ENCODE assay signal across 13 mouse cellular contexts in the genomic region with DNA sequence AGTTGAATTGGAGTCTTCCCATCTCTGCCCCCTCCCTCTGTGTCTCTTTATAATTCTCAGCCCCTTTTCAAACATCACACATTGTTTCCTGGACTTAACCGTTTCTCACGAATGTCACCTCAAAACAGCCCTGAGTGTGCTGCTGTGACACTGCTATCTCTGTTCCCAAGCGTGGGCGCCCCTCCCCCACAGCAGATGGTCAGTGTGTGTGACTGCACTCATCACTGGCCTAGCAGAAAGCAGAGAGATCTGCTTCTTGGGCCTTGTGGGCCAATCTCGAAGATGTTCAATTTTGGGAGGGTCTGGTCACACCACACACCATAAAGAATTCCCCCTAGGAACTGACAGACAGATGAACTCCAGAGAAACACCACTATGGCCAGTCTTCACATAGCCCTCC.
DNase-seq lines count a peak whose midpoint lies in the region; ATAC-seq and TF ChIP-seq lines count a peak whose summit lies in the region.
"Had no signal": no experiment of that assay in that cellular context is flagged by ENCODE, and none has a peak within 500 bp of the region (broad histone marks: within the 10 kb centered on the region; RNA-seq: fewer than 3 reads in every experiment).

No protein-coding gene starts in this region.

- no peaks in the 10 kb centered on the region; the same call in 1 of the 2 replicates for H3K4me1 ChIP-seq in cerebellum, adult 2 months (ENCODE audit: control insufficient read depth, insufficient read depth, low read length)
- H3K4me1 ChIP-seq in liver, postnatal 0 days (ENCODE audit: insufficient read depth), result no peaks in the 10 kb centered on the region
- H3K4me1 ChIP-seq in liver, embryonic 12.5 days, result 0 out of 2 replicates have a peak, but pooled peaks cover 3% of the 10 kb centered on the region
- peaks cover 10% of the 10 kb centered on the region for H3K4me1 ChIP-seq in hindbrain, postnatal 0 days (ENCODE audit: insufficient read depth, low read length)

- ATAC-seq in liver, postnatal 0 days, result no peak
- no peak for ATAC-seq in liver, embryonic 12.5 days
- 0 out of 2 replicates have a peak, but pooled peaks have one; percentile 56 for ATAC-seq in hindbrain, postnatal 0 days

- no peak overlapping the region for H3K27ac ChIP-seq in cerebellum, adult 2 months (ENCODE audit: insufficient read depth, low read length)
- H3K27ac ChIP-seq in liver, postnatal 0 days (ENCODE audit: low read depth), result no peak overlapping the region
- H3K27ac ChIP-seq in liver, embryonic 12.5 days, result no peak overlapping the region
- no peak overlapping the region for H3K27ac ChIP-seq in hindbrain, postnatal 0 days
- H3K27ac ChIP-seq: heart, embryonic 13.5 days; kidney, embryonic 15.5 days; macrophage; stomach, embryonic 15.5 days had no signal

- TF ChIP-seq EP300 in liver, postnatal 0 days (IDR thresholded peaks at IDR 0.05; ENCODE audit: low read depth), result no peak

- TF ChIP-seq CTCF in cerebellum, adult 2 months (IDR thresholded peaks at IDR 0.05; ENCODE audit: borderline replicate concordance, insufficient read depth, low read depth, low read length), result no peak
- no peak for TF ChIP-seq CTCF in liver, postnatal 0 days (IDR thresholded peaks at IDR 0.05; ENCODE audit: low read depth)
- TF ChIP-seq CTCF in hindbrain, postnatal 0 days (IDR thresholded peaks at IDR 0.05; ENCODE audit: low read depth), result no peak

- 18% methylated on average over 5 of the region's 5 CpGs for WGBS in cerebellum, adult 2 months
- WGBS in liver, postnatal 0 days (ENCODE audit: insufficient replicate concordance), result 28% methylated on average over 5 of the region's 5 CpGs
- WGBS in liver, embryonic 12.5 days (ENCODE audit: insufficient replicate concordance), result 25% methylated on average over 5 of the region's 5 CpGs
- WGBS in hindbrain, postnatal 0 days, result 33% methylated on average over 5 of the region's 5 CpGs

- no peak overlapping the region for H3K4me3 ChIP-seq in cerebellum, adult 2 months (replicated peaks; ENCODE audit: insufficient read depth, low read depth, low read length)
- no peak overlapping the region for H3K4me3 ChIP-seq in liver, postnatal 0 days (ENCODE audit: low read depth, low read length)
- H3K4me3 ChIP-seq in liver, embryonic 12.5 days, result no peak overlapping the region
- no peak overlapping the region for H3K4me3 ChIP-seq in hindbrain, postnatal 0 days (ENCODE audit: low read length)
- H3K4me3 ChIP-seq: heart, embryonic 13.5 days; kidney, embryonic 15.5 days; stomach, embryonic 15.5 days had no signal

- H3K9ac ChIP-seq in liver, postnatal 0 days (replicated peaks), result no peak overlapping the region
- no peak overlapping the region for H3K9ac ChIP-seq in liver, embryonic 12.5 days
- no peak overlapping the region for H3K9ac ChIP-seq in hindbrain, postnatal 0 days (replicated peaks; ENCODE audit: low read length)
- H3K9ac ChIP-seq: heart, embryonic 13.5 days; kidney, embryonic 15.5 days; stomach, embryonic 15.5 days had no signal

- no peaks in the 10 kb centered on the region for H3K27me3 ChIP-seq in cerebellum, adult 2 months (ENCODE audit: control insufficient read depth, insufficient read depth, low read length)
- H3K27me3 ChIP-seq in liver, postnatal 0 days (ENCODE audit: insufficient read depth, low read length), result no peaks in the 10 kb centered on the region
- 0 out of 2 replicates have a peak, but pooled peaks cover 4% of the 10 kb centered on the region for H3K27me3 ChIP-seq in liver, embryonic 12.5 days (replicated peaks)
- no peaks in the 10 kb centered on the region for H3K27me3 ChIP-seq in hindbrain, postnatal 0 days (ENCODE audit: insufficient read depth, low read length)
- H3K27me3 ChIP-seq: kidney, embryonic 15.5 days; stomach, embryonic 15.5 days had no signal

- no peak for TF ChIP-seq POLR2A in cerebellum, adult 2 months (IDR thresholded peaks at IDR 0.05; ENCODE audit: borderline replicate concordance, insufficient read depth, low read length)

- H3K4me2 ChIP-seq in liver, postnatal 0 days (ENCODE audit: low read depth, low read length), result no peak overlapping the region
- H3K4me2 ChIP-seq in liver, embryonic 12.5 days, result no peak overlapping the region
- no peak overlapping the region for H3K4me2 ChIP-seq in hindbrain, postnatal 0 days (ENCODE audit: low read depth, low read length)
- H3K4me2 ChIP-seq: heart, embryonic 13.5 days; kidney, embryonic 15.5 days; stomach, embryonic 15.5 days had no signal

- H3K36me3 ChIP-seq in liver, postnatal 0 days (replicated peaks; ENCODE audit: insufficient read depth, low read length), result no peaks in the 10 kb centered on the region
- H3K36me3 ChIP-seq in liver, embryonic 12.5 days, result no peaks in the 10 kb centered on the region
- H3K36me3 ChIP-seq in hindbrain, postnatal 0 days (ENCODE audit: insufficient read depth, low read length), result no peaks in the 10 kb centered on the region
- H3K36me3 ChIP-seq: heart, embryonic 13.5 days; kidney, embryonic 15.5 days; stomach, embryonic 15.5 days had no signal

- H3K9me3 ChIP-seq in liver, postnatal 0 days (ENCODE audit: low read length), result no peaks in the 10 kb centered on the region
- H3K9me3 ChIP-seq in liver, embryonic 12.5 days (replicated peaks), result no peaks in the 10 kb centered on the region
- no peaks in the 10 kb centered on the region for H3K9me3 ChIP-seq in hindbrain, postnatal 0 days (ENCODE audit: low read length)
- H3K9me3 ChIP-seq: heart, embryonic 13.5 days; kidney, embryonic 15.5 days; stomach, embryonic 15.5 days had no signal

- peak; percentile 31 to 45 for DNase-seq in cerebellum, adult 2 months
- DNase-seq in cerebellum, adult 11-12 months, result no peak
- DNase-seq in liver, postnatal 0 days, result peak; percentile 40
- DNase-seq in hindbrain, postnatal 0 days (ENCODE audit: low spot score), result peak; percentile 61
- peak; percentile 3 for DNase-seq in retina, postnatal 7 days (ENCODE audit: low read depth, low spot score)
- DNase-seq in ovary, postnatal 10 days (ENCODE audit: low spot score), result no peak
- DNase-seq in kidney, adult 8-10 months, result no peak
- DNase-seq: adrenal gland, adult 8-10 months had no signal

Comparison
In these comparisons a context has a peak if more than half of its experiments do, and no peak if none do; other contexts are left out.
1. DNase-seq: peak in cerebellum, adult 2 months (2 of 2), liver, postnatal 0 days (single experiment), hindbrain, postnatal 0 days (single experiment) and retina, postnatal 7 days (single experiment); none in cerebellum, adult 11-12 months (single experiment), ovary, postnatal 10 days (single experiment) and kidney, adult 8-10 months (0 of 2).